Mouse (Mus musculus) adrenal gland, postnatal 36 days (tissue): ENCODE measurements around the gene Tmprss11c. TPM values are rescaled to one million over a fixed set of nuclear protein-coding genes. Genes with fewer than 3 reads are reported as not detected.
"Not testable (repeated sequence)": the region's sequence is repeated elsewhere in the genome, so short reads cannot be mapped to it uniquely, and the experiment has no call there.

Source experiments
- DNase-seq, 2 experiments: peaks; one replicate each; pipeline ENCODE4 v3.0.0; 2021; ENCODE audit warnings: mixed read lengths in 1 of 2
- long read RNA-seq, 2 experiments: library from polyadenylated mRNA; stranded (forward); transcript quantifications; one replicate each; pipeline ENCODE4 v2.0.0; 2021; ENCODE audit warnings: borderline sequencing depth in 2 of 2
- total RNA-seq, 2 experiments: library from RNA; stranded (reverse); gene quantifications; 2 replicates each; pipeline ENCODE4 v1.2.3; 2021

Gene Tmprss11c
- total RNA-seq: not detected
- long read RNA-seq, experiment 1: 0 reads
- long read RNA-seq, experiment 2: 0 reads

GRCm38 (mm10) chr5:86289208-86289607 is at the start of gene Tmprss11c:
Gene Tmprss11c (minus strand): TSS chr5:86289308.
- no peak for DNase-seq

GRCm38 (mm10) chr5:86318018-86318956 is 29.2 kb upstream of the Tmprss11c start:
- DNase-seq: not testable (repeated sequence)

- no peak for DNase-seq
Observed at GRCm38 (mm10) chr5:86306116-86306515, 17.0 kb upstream of the Tmprss11c start.

- DNase-seq: no peak
Observed at GRCm38 (mm10) chr5:86303877-86304276, 14.8 kb upstream of the Tmprss11c start.

- DNase-seq: no peak
Observed at GRCm38 (mm10) chr5:86246559-86246958, 42.5 kb downstream of the Tmprss11c start.

GRCm38 (mm10) chr5:86244880-86245279 is 44.2 kb downstream of the Tmprss11c start:
- no peak for DNase-seq

- no peak for DNase-seq
Observed at GRCm38 (mm10) chr5:86244275-86244674, 44.8 kb downstream of the Tmprss11c start.

GRCm38 (mm10) chr5:86227156-86227853 is 61.8 kb downstream of the Tmprss11c start:
- no peak for DNase-seq

- no peak for DNase-seq
Observed at GRCm38 (mm10) chr5:86197801-86198200, 91.3 kb downstream of the Tmprss11c start, which contains the start of gene Gnrhr. Gene Gnrhr (minus strand): TSS chr5:86197901.

GRCm38 (mm10) chr5:86191356-86191755 is 97.8 kb downstream of the Tmprss11c start:
- DNase-seq: no peak

GRCm38 (mm10) chr5:86190770-86191169 is 98.3 kb downstream of the Tmprss11c start:
- DNase-seq: peak; percentile 16 to 61

- DNase-seq: no peak
Observed at GRCm38 (mm10) chr5:86190290-86190689, 98.8 kb downstream of the Tmprss11c start.

GRCm38 (mm10) chr5:86187441-86187840 is 101.7 kb downstream of the Tmprss11c start:
- DNase-seq: no peak

Other genes with a start within 250 kb of the Tmprss11c start
- gene Cenpc1, start 223.7 kb downstream of the Tmprss11c start, total RNA-seq: 10 to 100 TPM; 14.7 to 15.0 TPM
- under 1 TPM; 0.59 to 0.60 TPM for gene Stap1, start 217.6 kb downstream of the Tmprss11c start, total RNA-seq
- gene Uba6, start 116.5 kb downstream of the Tmprss11c start, total RNA-seq: 10 to 100 TPM; 16.7 to 20.0 TPM
- gene Gnrhr, start 91.4 kb downstream of the Tmprss11c start, total RNA-seq: under 1 TPM; 0.33 to 0.56 TPM
- gene Tmprss11d, start 84.1 kb upstream of the Tmprss11c start, total RNA-seq: not detected
- not detected for gene Tmprss11a, start 179.7 kb upstream of the Tmprss11c start, total RNA-seq
- not detected for gene Tmprss11g, start 229.3 kb upstream of the Tmprss11c start, total RNA-seq